Mouse (Mus musculus) urinary bladder, adult 18-20 months (tissue): ENCODE data around the gene Sacm1l.

ENCODE experiments used
- DNase-seq, 2 experiments: peaks; one replicate each; pipeline ENCODE4 v3.0.0; 2022; ENCODE audit warnings: low spot score in 2 of 2, mixed read lengths in 2 of 2

Gene Sacm1l

GRCm38 (mm10) chr9:123529392-123530157 is at the start of gene Sacm1l:
TSS of gene Sacm1l (plus strand) at chr9:123529759.
- peak; percentile 95 to 98 for DNase-seq

GRCm38 (mm10) chr9:123479876-123480252 is 49.7 kb upstream of the Sacm1l start:
- no peak for DNase-seq

- no peak for DNase-seq
Observed at GRCm38 (mm10) chr9:123480253-123480921, 49.2 kb upstream of the Sacm1l start.

- DNase-seq: no peak
Observed at GRCm38 (mm10) chr9:123481136-123481535, 48.4 kb upstream of the Sacm1l start.

- no peak for DNase-seq
Observed at GRCm38 (mm10) chr9:123483598-123483997, 46.0 kb upstream of the Sacm1l start.

- no peak for DNase-seq
Observed at GRCm38 (mm10) chr9:123484830-123485229, 44.7 kb upstream of the Sacm1l start.

- DNase-seq: no peak
Observed at GRCm38 (mm10) chr9:123485561-123485960, 44.0 kb upstream of the Sacm1l start.

GRCm38 (mm10) chr9:123486635-123487034 is 42.9 kb upstream of the Sacm1l start:
- DNase-seq: no peak

GRCm38 (mm10) chr9:123489073-123489472 is 40.5 kb upstream of the Sacm1l start:
- no peak for DNase-seq

GRCm38 (mm10) chr9:123489727-123490343 is 39.7 kb upstream of the Sacm1l start:
- no peak for DNase-seq

- DNase-seq: no peak
Observed at GRCm38 (mm10) chr9:123490930-123491329, 38.6 kb upstream of the Sacm1l start.

GRCm38 (mm10) chr9:123491917-123492585 is 37.5 kb upstream of the Sacm1l start:
- no peak for DNase-seq

GRCm38 (mm10) chr9:123496665-123497064 is 32.9 kb upstream of the Sacm1l start:
- DNase-seq: peak in 1 of 2 experiments; percentile 44

- DNase-seq: no peak
Observed at GRCm38 (mm10) chr9:123497906-123498305, 31.7 kb upstream of the Sacm1l start.

- DNase-seq: no peak
Observed at GRCm38 (mm10) chr9:123500480-123500879, 29.1 kb upstream of the Sacm1l start.

GRCm38 (mm10) chr9:123503171-123503834 is 26.3 kb upstream of the Sacm1l start:
- DNase-seq: no peak

GRCm38 (mm10) chr9:123504325-123504724 is 25.2 kb upstream of the Sacm1l start:
- DNase-seq: no peak

GRCm38 (mm10) chr9:123505598-123505997 is 24.0 kb upstream of the Sacm1l start:
- DNase-seq: no peak

GRCm38 (mm10) chr9:123506270-123507146 is 23.1 kb upstream of the Sacm1l start:
- no peak for DNase-seq

- DNase-seq: no peak
Observed at GRCm38 (mm10) chr9:123507380-123507779, 22.2 kb upstream of the Sacm1l start.

GRCm38 (mm10) chr9:123508986-123509385 is 20.6 kb upstream of the Sacm1l start:
- DNase-seq: no peak
